Mouse (Mus musculus): Measurements from ENCODE around the gene Dlg5.

DNA sequence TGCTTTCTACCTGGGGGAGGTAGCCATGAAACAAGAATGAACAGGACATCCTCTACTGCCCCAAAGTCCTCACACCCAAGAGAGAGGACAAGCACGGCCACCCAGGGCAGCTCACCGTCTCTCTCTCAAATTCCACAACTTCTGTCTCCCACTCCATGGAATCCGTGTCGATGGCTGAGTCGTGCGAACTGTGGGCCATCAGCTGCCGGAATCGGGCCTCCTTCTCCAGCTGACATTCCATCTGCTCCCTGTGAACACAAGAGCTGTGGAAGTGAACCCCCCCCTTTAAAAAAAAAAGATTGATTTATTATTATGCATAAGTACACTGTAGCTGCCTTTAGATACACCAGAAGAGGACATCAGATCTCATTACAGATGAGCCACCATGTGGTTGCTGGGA lies 79.7 kb downstream of the Dlg5 start:
- no peak for TF ChIP-seq CTCF (IDR thresholded peaks at IDR 0.05; ENCODE audit: borderline replicate concordance, control insufficient read depth, extremely low read depth, insufficient read depth, low read length, poor library complexity)
- no peak for TF ChIP-seq POLR2A (IDR thresholded peaks at IDR 0.05; ENCODE audit: control insufficient read depth, extremely low read depth, insufficient read depth, low read length, poor library complexity)
